ENCODE assay signal across 21 mouse cellular contexts in genomic region chr11:107716332-107716938, GRCm38 (mm10). TPM values are rescaled to one million over a fixed set of nuclear protein-coding genes. Genes with fewer than 3 reads are reported as not detected.
A peak's percentile ranks its signal among the peaks of the same experiment; 100 is the strongest.
DNase-seq lines count a peak whose midpoint lies in the region; ATAC-seq lines count a peak whose summit lies in the region.
"Had no signal": no experiment of that assay in that cellular context is flagged by ENCODE, and none has a peak within 500 bp of the region (broad histone marks: within the 10 kb centered on the region; RNA-seq: fewer than 3 reads in every experiment).

TSS of gene Cacng1 (minus strand) at chr11:107716522.

- H3K4me1 ChIP-seq in embryonic facial prominence, embryonic 14.5 days (ENCODE audit: control insufficient read depth, insufficient read depth, low read length) = no peaks in the 10 kb centered on the region
- no peaks in the 10 kb centered on the region; the same call in 1 of the 2 replicates for H3K4me1 ChIP-seq in embryonic facial prominence, embryonic 10.5 days
- H3K4me1 ChIP-seq in midbrain, embryonic 10.5 days = peaks cover 24% of the 10 kb centered on the region
- no peaks in the 10 kb centered on the region for H3K4me1 ChIP-seq in midbrain, embryonic 14.5 days (ENCODE audit: control insufficient read depth, insufficient read depth, low read length)
- no peaks in the 10 kb centered on the region for H3K4me1 ChIP-seq in intestine, embryonic 15.5 days (replicated peaks)
- H3K4me1 ChIP-seq: midbrain, embryonic 12.5 days had no signal

- peak; percentile 78 for ATAC-seq in embryonic facial prominence, embryonic 14.5 days (ENCODE audit: low read depth)
- no peak for ATAC-seq in midbrain, embryonic 14.5 days (ENCODE audit: low FRiP score, low TSS enrichment)
- no peak for ATAC-seq in intestine, embryonic 15.5 days
- ATAC-seq in monocyte, adult 5-6 weeks (replicated peaks; ENCODE audit: insufficient number of reproducible peaks, low FRiP score, low TSS enrichment, poor library complexity, severe bottlenecking) = no peak
- ATAC-seq: activated CD4-positive, CD25-positive, alpha-beta regulatory T cell, adult 4 months had no signal

- no peak within 1 kb of the TSS for H3K9ac ChIP-seq in embryonic facial prominence, embryonic 14.5 days (ENCODE audit: low read depth, low read length)
- H3K9ac ChIP-seq in midbrain, embryonic 14.5 days (replicated peaks; ENCODE audit: low read length) = no peak within 1 kb of the TSS
- no peak within 1 kb of the TSS for H3K9ac ChIP-seq in intestine, embryonic 15.5 days
- H3K9ac ChIP-seq: midbrain, embryonic 12.5 days had no signal

- peaks cover 5% of the 10 kb centered on the region; the same call in 1 of the 2 replicates for H3K9me3 ChIP-seq in embryonic facial prominence, embryonic 14.5 days (ENCODE audit: control insufficient read depth, low read length)
- no peaks in the 10 kb centered on the region for H3K9me3 ChIP-seq in embryonic facial prominence, embryonic 10.5 days
- peaks cover 6% of the 10 kb centered on the region; the same call in 1 of the 2 replicates for H3K9me3 ChIP-seq in midbrain, embryonic 10.5 days (replicated peaks)
- H3K9me3 ChIP-seq in midbrain, embryonic 14.5 days (ENCODE audit: control insufficient read depth, low read length) = 0 out of 2 replicates have a peak, but pooled peaks cover 4% of the 10 kb centered on the region
- no peaks in the 10 kb centered on the region for H3K9me3 ChIP-seq in intestine, embryonic 15.5 days

- no peak within 1 kb of the TSS for H3K27ac ChIP-seq in embryonic facial prominence, embryonic 14.5 days (replicated peaks; ENCODE audit: low read depth, low read length)
- no peak within 1 kb of the TSS for H3K27ac ChIP-seq in embryonic facial prominence, embryonic 10.5 days (replicated peaks)
- 0 out of 2 replicates have a peak within 1 kb of the TSS, but pooled peaks have one; percentile 1 for H3K27ac ChIP-seq in midbrain, embryonic 10.5 days (replicated peaks)
- H3K27ac ChIP-seq in midbrain, embryonic 14.5 days (replicated peaks; ENCODE audit: low read depth, low read length) = no peak within 1 kb of the TSS
- H3K27ac ChIP-seq in intestine, embryonic 15.5 days = no peak within 1 kb of the TSS
- H3K27ac ChIP-seq: midbrain, embryonic 12.5 days; stomach, postnatal 0 days had no signal

- no peaks in the 10 kb centered on the region for H3K27me3 ChIP-seq in embryonic facial prominence, embryonic 14.5 days (replicated peaks; ENCODE audit: control insufficient read depth, insufficient read depth, low read length)
- no peaks in the 10 kb centered on the region for H3K27me3 ChIP-seq in embryonic facial prominence, embryonic 10.5 days (replicated peaks; ENCODE audit: low read depth, poor library complexity, severe bottlenecking)
- no peaks in the 10 kb centered on the region; the same call in 1 of the 2 replicates for H3K27me3 ChIP-seq in midbrain, embryonic 10.5 days (ENCODE audit: low read depth, poor library complexity, severe bottlenecking)
- H3K27me3 ChIP-seq in midbrain, embryonic 14.5 days (ENCODE audit: control insufficient read depth, insufficient read depth, low read length) = no peaks in the 10 kb centered on the region
- no peaks in the 10 kb centered on the region for H3K27me3 ChIP-seq in intestine, embryonic 15.5 days (replicated peaks)

- H3K4me2 ChIP-seq in embryonic facial prominence, embryonic 14.5 days (ENCODE audit: low read depth, low read length) = no peak within 1 kb of the TSS
- H3K4me2 ChIP-seq in midbrain, embryonic 14.5 days (ENCODE audit: low read length) = no peak within 1 kb of the TSS
- no peak within 1 kb of the TSS for H3K4me2 ChIP-seq in intestine, embryonic 15.5 days (replicated peaks)
- H3K4me2 ChIP-seq: midbrain, embryonic 12.5 days had no signal

- 76% methylated on average over 16 of the region's 16 CpGs for WGBS in embryonic facial prominence, embryonic 14.5 days
- 80% methylated on average over 16 of the region's 16 CpGs for WGBS in embryonic facial prominence, embryonic 10.5 days
- WGBS in midbrain, embryonic 10.5 days = 78% methylated on average over 16 of the region's 16 CpGs
- WGBS in midbrain, embryonic 14.5 days = 68% methylated on average over 16 of the region's 16 CpGs
- 77% methylated on average over 16 of the region's 16 CpGs for WGBS in intestine, embryonic 15.5 days

- peak; percentile 68 for DNase-seq in embryonic facial prominence, embryonic 14.5 days (ENCODE audit: low spot score)
- DNase-seq in embryonic facial prominence, embryonic 10.5 days (ENCODE audit: low spot score) = no peak
- DNase-seq in midbrain, embryonic 10.5 days (ENCODE audit: low spot score) = no peak
- DNase-seq in midbrain, embryonic 14.5 days = no peak
- DNase-seq in gastrocnemius, postnatal 4 days (ENCODE audit: low spot score in 2 of 2) = peak in 1 of 2 experiments; percentile 37
- DNase-seq in cerebellum, postnatal 36 days = no peak
- DNase-seq: adrenal gland, postnatal 14 days; cerebellum, adult 18-20 months; heart, adult 11 months; heart, postnatal 4 days; kidney, adult 9 months; layer of hippocampus, adult 9-11 months; lung, adult 18-20 months; lung, postnatal 4 days had no signal

- no peaks in the 10 kb centered on the region for H3K36me3 ChIP-seq in embryonic facial prominence, embryonic 14.5 days (ENCODE audit: control insufficient read depth, insufficient read depth, low read length)
- no peaks in the 10 kb centered on the region for H3K36me3 ChIP-seq in embryonic facial prominence, embryonic 10.5 days (replicated peaks)
- H3K36me3 ChIP-seq in midbrain, embryonic 10.5 days = 0 out of 2 replicates have a peak, but pooled peaks cover 4% of the 10 kb centered on the region
- no peaks in the 10 kb centered on the region for H3K36me3 ChIP-seq in midbrain, embryonic 14.5 days (ENCODE audit: control insufficient read depth, insufficient read depth, low read length)
- H3K36me3 ChIP-seq in intestine, embryonic 15.5 days = no peaks in the 10 kb centered on the region
- H3K36me3 ChIP-seq: midbrain, embryonic 12.5 days had no signal

- no peak within 1 kb of the TSS for H3K4me3 ChIP-seq in embryonic facial prominence, embryonic 14.5 days (ENCODE audit: low read depth, low read length)
- no peak within 1 kb of the TSS for H3K4me3 ChIP-seq in embryonic facial prominence, embryonic 10.5 days
- H3K4me3 ChIP-seq in midbrain, embryonic 10.5 days = no peak within 1 kb of the TSS
- no peak within 1 kb of the TSS for H3K4me3 ChIP-seq in midbrain, embryonic 14.5 days (replicated peaks; ENCODE audit: low read depth, low read length)
- no peak within 1 kb of the TSS for H3K4me3 ChIP-seq in intestine, embryonic 15.5 days (replicated peaks)
- H3K4me3 ChIP-seq: midbrain, embryonic 12.5 days had no signal

RNA-seq across cellular contexts. Expression of gene Cacng1, which starts in this region (rescaled TPM):
- polyA plus RNA-seq in embryonic facial prominence, embryonic 14.5 days (2014; fragmentation: Nextera tagmentation; extraction: Ambion mirVana) = 23.5 and 41.8 TPM in 2 replicates
- not detected in 2 replicates for polyA plus RNA-seq in embryonic facial prominence, embryonic 10.5 days (2016; fragmentation: Nextera tagmentation; extraction: Ambion mirVana)
- 0.31 TPM in 1 of 2 replicates, not detected in the other for polyA plus RNA-seq in midbrain, embryonic 10.5 days (2016; fragmentation: Nextera tagmentation; extraction: Ambion mirVana)
- 0.45 and 0.46 TPM in 2 replicates for polyA plus RNA-seq in midbrain, embryonic 14.5 days (2014; fragmentation: Nextera tagmentation; extraction: Ambion mirVana)
- total RNA-seq in gastrocnemius, postnatal 4 days (2021) = 100 to 1,000 TPM; 398 to 455 TPM
- 0.19 TPM in 1 of 2 replicates, not detected in the other for polyA plus RNA-seq in intestine, embryonic 15.5 days (2015; fragmentation: Nextera tagmentation; extraction: Ambion mirVana)
- not detected in 3 replicates for total RNA-seq in monocyte, adult 5-6 weeks (2017)
- total RNA-seq: liver, adult 2 months had no signal
- polyA plus RNA-seq: activated CD4-positive, CD25-positive, alpha-beta regulatory T cell, adult 4 months; embryonic facial prominence, embryonic 11.5 days had no signal

Comparison
In these comparisons a context has a peak if more than half of its experiments do, and no peak if none do; other contexts are left out.
1. RNA of gene Cacng1 (total RNA-seq): 398 to 455 TPM in gastrocnemius, postnatal 4 days; not detected in monocyte, adult 5-6 weeks; every median in the first group is over 100 times any median in the second.
2. RNA of gene Cacng1 (polyA plus RNA-seq): 23.5 to 41.8 TPM in embryonic facial prominence, embryonic 14.5 days; 0.45 to 0.46 TPM in midbrain, embryonic 14.5 days, 0.31 TPM in midbrain, embryonic 10.5 days, 0.19 TPM in intestine, embryonic 15.5 days and not detected in embryonic facial prominence, embryonic 10.5 days; every median in the first group is over 10 times any median in the second.